ENCODE assay signal across 26 mouse cellular contexts in genomic region chr4:105604607-105605006, GRCm38 (mm10).
DNase-seq lines count a peak whose midpoint lies in the region; ATAC-seq and TF ChIP-seq lines count a peak whose summit lies in the region.
"Had no signal": no experiment of that assay in that cellular context is flagged by ENCODE, and none has a peak within 500 bp of the region (broad histone marks: within the 10 kb centered on the region; RNA-seq: fewer than 3 reads in every experiment).

No protein-coding gene starts in this region.

- H3K4me2 ChIP-seq in lung, embryonic 15.5 days: no peak overlapping the region
- H3K4me2 ChIP-seq in lung, postnatal 0 days (replicated peaks; ENCODE audit: low read depth, low read length): no peak overlapping the region
- H3K4me2 ChIP-seq: embryonic facial prominence, embryonic 13.5 days; embryonic facial prominence, embryonic 15.5 days; forebrain, embryonic 12.5 days had no signal

- no peak for TF ChIP-seq CTCF in lung, adult 2 months (IDR thresholded peaks at IDR 0.05; ENCODE audit: insufficient read depth, low read length)
- TF ChIP-seq CTCF in lung, postnatal 0 days (IDR thresholded peaks at IDR 0.05): no peak

- no peaks in the 10 kb centered on the region for H3K9me3 ChIP-seq in lung, embryonic 15.5 days
- no peaks in the 10 kb centered on the region for H3K9me3 ChIP-seq in lung, postnatal 0 days (ENCODE audit: low read length)
- H3K9me3 ChIP-seq: embryonic facial prominence, embryonic 13.5 days; embryonic facial prominence, embryonic 15.5 days; forebrain, embryonic 10.5 days; forebrain, embryonic 12.5 days had no signal

- ATAC-seq in lung, embryonic 15.5 days (ENCODE audit: borderline replicate concordance, extremely low read depth, low FRiP score, low TSS enrichment): peak; percentile 46; the same call in 1 of the 2 replicates
- ATAC-seq in lung, postnatal 0 days: 0 out of 2 replicates have a peak, but pooled peaks have one; percentile 35
- ATAC-seq: CD4-positive, CD25-positive, alpha-beta regulatory T cell, adult 4 months; forebrain, embryonic 14.5 days had no signal

- TF ChIP-seq POLR2A in lung, adult 2 months (IDR thresholded peaks at IDR 0.05; ENCODE audit: borderline replicate concordance, extremely low read depth, low read depth, low read length): no peak

- H3K4me1 ChIP-seq in lung, embryonic 15.5 days: 0 out of 2 replicates have a peak, but pooled peaks cover 5% of the 10 kb centered on the region
- no peaks in the 10 kb centered on the region for H3K4me1 ChIP-seq in lung, adult 2 months (ENCODE audit: control insufficient read depth, insufficient read depth, low read length)
- H3K4me1 ChIP-seq in lung, postnatal 0 days (ENCODE audit: insufficient read depth, low read depth, low read length): no peaks in the 10 kb centered on the region

- H3K36me3 ChIP-seq in lung, embryonic 15.5 days: no peaks in the 10 kb centered on the region
- H3K36me3 ChIP-seq in lung, postnatal 0 days (ENCODE audit: insufficient read depth, low read length): no peaks in the 10 kb centered on the region
- H3K36me3 ChIP-seq: embryonic facial prominence, embryonic 13.5 days; embryonic facial prominence, embryonic 15.5 days; forebrain, embryonic 10.5 days; forebrain, embryonic 12.5 days had no signal

- TF ChIP-seq EP300 in lung, postnatal 0 days (IDR thresholded peaks at IDR 0.05): no peak

- no peak overlapping the region for H3K4me3 ChIP-seq in lung, embryonic 15.5 days
- H3K4me3 ChIP-seq in lung, adult 2 months (replicated peaks; ENCODE audit: extremely low read depth, low read depth, low read length): no peak overlapping the region
- H3K4me3 ChIP-seq in lung, postnatal 0 days (ENCODE audit: low read depth, low read length): no peak overlapping the region
- H3K4me3 ChIP-seq: embryonic facial prominence, embryonic 13.5 days; embryonic facial prominence, embryonic 15.5 days; erythroblast, embryonic 14.5 days; forebrain, embryonic 10.5 days; forebrain, embryonic 12.5 days had no signal

- H3K9ac ChIP-seq in lung, embryonic 15.5 days: no peak overlapping the region
- no peak overlapping the region for H3K9ac ChIP-seq in lung, postnatal 0 days (replicated peaks; ENCODE audit: low read depth)
- H3K9ac ChIP-seq: embryonic facial prominence, embryonic 13.5 days; embryonic facial prominence, embryonic 15.5 days; forebrain, embryonic 12.5 days had no signal

- DNase-seq in heart, adult 11 months: peak; percentile 42
- no peak for DNase-seq in heart, postnatal 4 days
- no peak for DNase-seq in lung, adult 2 months
- DNase-seq in lung, postnatal 0 days (ENCODE audit: low spot score): peak; percentile 19
- no peak for DNase-seq in lung, postnatal 4 days
- DNase-seq in lung, postnatal 36 days: peak; percentile 20
- DNase-seq in frontal cortex, postnatal 10 days (ENCODE audit: low spot score in 2 of 2): no peak
- DNase-seq: adrenal gland, adult 2 months; adrenal gland, postnatal 10 days; adrenal gland, postnatal 25 days; B cell, adult 2 months; cerebellum, adult 11 months; cerebellum, adult 18-20 months; cerebellum, adult 8-10 months; cerebellum, adult 9-11 months; cerebellum, postnatal 14 days; cerebellum, postnatal 36 days; embryo, embryonic 11 days had no signal

- H3K27me3 ChIP-seq in lung, embryonic 15.5 days: no peaks in the 10 kb centered on the region
- H3K27me3 ChIP-seq in lung, postnatal 0 days (replicated peaks; ENCODE audit: insufficient read depth, low read length): no peaks in the 10 kb centered on the region
- H3K27me3 ChIP-seq: embryonic facial prominence, embryonic 13.5 days; embryonic facial prominence, embryonic 15.5 days; forebrain, embryonic 12.5 days had no signal

- no peak overlapping the region for H3K27ac ChIP-seq in lung, embryonic 15.5 days
- no peak overlapping the region for H3K27ac ChIP-seq in lung, postnatal 0 days (ENCODE audit: low read length)
- H3K27ac ChIP-seq: embryonic facial prominence, embryonic 13.5 days; embryonic facial prominence, embryonic 15.5 days; forebrain, embryonic 10.5 days; forebrain, embryonic 12.5 days had no signal

- WGBS in lung, embryonic 15.5 days: 56% methylated on average over 2 of the region's 2 CpGs
- WGBS in lung, adult 2 months: 73% methylated on average over 2 of the region's 2 CpGs
- 53% methylated on average over 2 of the region's 2 CpGs for WGBS in lung, postnatal 0 days

Comparison
In these comparisons a context has a peak if more than half of its experiments do, and no peak if none do; other contexts are left out.
1. DNase-seq: peak in heart, adult 11 months (single experiment), lung, postnatal 0 days (single experiment) and lung, postnatal 36 days (single experiment); none in heart, postnatal 4 days (single experiment), lung, adult 2 months (single experiment), lung, postnatal 4 days (0 of 2) and frontal cortex, postnatal 10 days (0 of 2).